Mouse (Mus musculus) adrenal gland, adult (tissue): Measurements from ENCODE around the gene Aven.

Source experiments
- DNase-seq, 2 experiments: peaks; one replicate each; pipeline ENCODE4 v3.0.0; 2022 to 2023; ENCODE audit warnings: low spot score in 1 of 2; ENCODE audit not compliant: inconsistent age in 2 of 2

The Aven gene

DNA sequence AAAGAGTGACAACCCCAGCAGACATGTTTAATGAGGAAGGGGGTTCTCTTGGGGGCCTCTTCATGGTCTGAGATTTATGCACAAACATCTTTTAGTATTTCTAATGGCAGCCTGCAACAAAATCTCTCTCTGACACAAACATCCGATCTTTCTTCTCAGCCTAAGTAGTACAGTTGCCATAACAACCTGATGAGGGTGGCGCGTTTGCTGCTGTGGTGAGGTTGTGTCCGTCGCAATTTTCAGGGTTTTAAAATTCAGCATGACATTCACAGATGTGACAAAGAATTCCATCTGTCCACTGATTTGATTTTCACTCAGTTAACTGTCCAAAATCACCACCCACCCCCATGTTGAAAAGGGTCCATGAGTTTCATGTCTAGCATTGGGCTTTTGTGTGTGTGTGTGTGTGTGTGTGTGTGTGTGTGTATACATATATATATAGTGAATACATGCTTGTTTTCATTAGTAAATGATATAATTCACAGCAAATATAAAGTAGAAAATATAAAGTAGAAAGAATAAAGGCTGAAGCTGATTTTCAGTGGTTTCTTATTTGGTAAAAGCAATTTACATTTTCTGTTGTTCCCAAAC, 49.0 kb downstream of the Aven start:
- DNase-seq = no peak

DNA sequence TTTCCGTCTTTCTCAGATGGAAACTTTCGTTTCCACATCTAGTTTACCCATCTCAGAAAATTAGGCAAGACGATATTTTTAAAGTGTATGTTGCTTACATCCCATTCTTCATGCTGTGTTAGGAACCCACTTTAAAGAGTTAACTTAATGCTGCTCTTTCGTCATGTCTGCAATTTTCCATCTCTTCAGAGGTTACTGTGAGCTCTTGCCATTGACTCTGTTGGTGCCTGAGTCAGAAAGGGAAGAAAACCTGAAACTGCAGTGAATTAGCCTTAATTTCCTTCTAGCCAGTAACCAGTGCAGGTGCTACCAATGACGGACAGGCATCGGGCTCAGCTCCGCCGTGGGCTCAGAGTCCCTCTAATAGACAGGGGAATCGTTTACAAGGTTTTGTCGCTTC, 63.8 kb downstream of the Aven start:
- no peak for DNase-seq

DNA sequence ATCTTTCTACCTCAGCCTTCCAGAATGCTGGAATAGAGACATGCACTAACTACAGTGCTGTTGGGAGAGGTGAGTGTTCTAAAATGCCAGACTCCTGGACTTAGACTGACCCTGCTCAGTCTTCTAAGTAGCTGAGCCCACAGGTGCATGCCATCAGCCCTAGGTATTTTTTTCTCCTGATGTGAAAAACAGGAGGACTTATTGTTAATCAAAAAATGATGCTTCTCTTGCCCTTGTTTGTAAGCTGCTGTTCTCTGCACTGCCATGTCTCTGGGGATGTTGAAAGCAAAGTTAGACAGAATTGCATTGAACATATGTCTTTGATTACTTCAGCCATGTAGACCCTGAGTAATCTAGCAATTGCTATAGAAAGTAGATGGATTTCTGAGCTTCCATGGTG, 64.7 kb downstream of the Aven start:
- DNase-seq = no peak

DNA sequence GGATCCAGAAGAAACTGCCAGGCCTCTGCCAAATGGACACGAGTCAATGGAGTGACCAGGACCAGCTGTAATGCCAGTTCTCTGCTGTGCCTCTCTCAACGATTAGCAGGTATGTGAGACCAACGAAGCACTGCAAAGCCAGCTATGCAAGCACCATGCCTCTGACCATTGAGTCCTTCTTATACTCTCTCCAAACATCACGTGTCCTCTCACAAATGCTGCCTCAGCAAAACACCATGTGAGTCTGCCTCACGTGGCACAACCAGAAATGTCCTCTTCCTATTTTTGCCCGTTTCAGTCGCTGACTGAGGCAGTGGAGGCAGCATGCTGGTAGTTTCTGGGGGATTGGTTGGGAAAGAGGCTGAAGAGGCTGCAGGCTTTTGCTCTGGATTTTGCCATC, 68.8 kb downstream of the Aven start:
- DNase-seq = no peak

DNA sequence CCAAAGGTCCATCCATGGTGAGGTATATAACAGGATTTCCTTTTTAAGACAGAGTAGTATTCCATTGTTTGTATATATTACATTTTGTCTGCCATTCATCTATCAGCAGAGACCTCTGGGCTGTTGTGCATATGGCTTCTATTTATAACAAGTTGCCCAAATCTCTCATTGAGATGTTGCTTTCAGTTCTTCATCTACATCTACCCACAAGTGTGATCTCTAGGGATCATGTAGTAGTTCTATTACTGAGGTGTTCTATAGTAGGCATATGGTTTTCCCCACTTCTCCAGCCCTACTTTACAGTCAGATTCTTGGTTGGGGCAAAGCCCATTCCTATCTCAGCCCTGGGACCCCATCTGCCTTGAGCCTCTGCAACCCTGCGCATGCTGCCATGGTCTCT, 72.3 kb downstream of the Aven start:
- no peak for DNase-seq

GRCm38 (mm10) chr2:112566290-112567085, 73.7 kb downstream of the Aven start:
- no peak for DNase-seq

- no peak for DNase-seq
These were observed 75.0 kb downstream of the Aven start for GRCm38 (mm10) chr2:112567786-112568185.

GRCm38 (mm10) chr2:112590985-112591384, 98.2 kb downstream of the Aven start:
- DNase-seq = peak in 1 of 2 experiments; percentile 65

DNA sequence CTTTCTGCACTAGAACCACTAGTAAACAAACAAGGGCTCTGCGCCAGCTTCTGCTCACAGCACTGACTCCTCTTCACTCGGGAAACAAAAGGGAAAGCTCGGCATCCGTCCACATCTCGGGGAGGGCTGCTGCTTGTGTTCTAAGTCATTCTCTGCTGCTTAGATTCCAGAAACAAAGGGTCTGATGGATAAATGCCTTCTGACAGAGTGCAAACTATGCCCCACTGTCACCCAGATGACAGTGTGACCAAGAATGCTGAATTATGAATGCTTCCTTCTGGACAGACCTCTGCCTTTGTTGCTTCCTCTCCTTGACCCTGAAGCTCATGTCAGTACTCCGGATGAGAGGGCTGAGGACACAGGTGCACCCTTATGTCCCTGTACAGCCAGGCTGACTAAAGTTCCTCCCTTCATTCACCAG, 98.7 kb downstream of the Aven start:
- peak; percentile 46 to 77 for DNase-seq

- DNase-seq = no peak
These were observed 100.6 kb downstream of the Aven start for GRCm38 (mm10) chr2:112593322-112593721.

- DNase-seq = no peak
These were observed 101.0 kb downstream of the Aven start for GRCm38 (mm10) chr2:112593781-112594180.

DNA sequence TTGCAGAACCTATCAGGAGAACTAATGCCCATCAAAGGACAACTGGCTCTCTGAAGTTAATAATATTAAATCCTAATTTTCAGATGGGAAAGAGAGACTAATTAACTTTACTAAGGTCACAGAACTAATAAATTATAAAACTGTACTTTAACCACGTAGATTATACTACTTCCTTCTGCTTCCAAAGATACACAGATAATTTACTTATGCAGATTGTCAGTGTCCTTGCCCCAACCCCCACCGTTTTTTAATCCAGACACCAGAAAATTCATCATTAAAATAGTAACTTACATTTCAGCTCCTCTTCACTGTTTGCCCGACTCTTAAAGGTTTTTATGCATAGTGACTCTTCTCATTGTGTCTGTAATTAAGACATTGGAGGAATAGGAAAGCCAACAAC, 103.0 kb downstream of the Aven start:
- DNase-seq = no peak

- peak in 1 of 2 experiments; percentile 20 for DNase-seq
These were observed 103.7 kb downstream of the Aven start for GRCm38 (mm10) chr2:112596415-112596814.

- DNase-seq = no peak
These were observed 104.3 kb downstream of the Aven start for GRCm38 (mm10) chr2:112597064-112597463.

GRCm38 (mm10) chr2:112600222-112600621, 107.5 kb downstream of the Aven start:
- no peak for DNase-seq

GRCm38 (mm10) chr2:112602487-112602886, 109.7 kb downstream of the Aven start:
- DNase-seq = no peak

- DNase-seq = no peak
These were observed 113.8 kb downstream of the Aven start for GRCm38 (mm10) chr2:112606536-112606935.

GRCm38 (mm10) chr2:112612628-112613027, 119.9 kb downstream of the Aven start:
- peak in 1 of 2 experiments; percentile 62 for DNase-seq

DNA sequence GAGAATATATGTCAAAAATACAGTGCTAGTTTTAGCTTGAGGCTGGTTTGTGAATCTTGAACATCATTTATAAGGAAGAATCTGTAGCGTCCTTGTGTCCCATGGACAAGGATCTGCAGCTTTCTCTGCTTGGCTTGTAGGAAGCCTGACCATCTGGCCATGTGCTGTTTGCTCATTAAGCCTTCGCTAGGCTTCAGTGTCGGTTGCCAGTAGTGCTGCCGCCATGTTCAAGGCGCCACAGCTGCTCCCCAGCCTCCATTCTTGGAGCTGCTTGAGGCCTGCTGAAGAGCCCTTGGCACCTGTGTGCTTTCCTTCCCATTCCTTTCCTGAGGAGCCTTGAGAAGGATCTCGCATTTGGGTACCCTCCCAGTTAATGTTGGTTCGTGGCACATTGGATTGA, 121.6 kb downstream of the Aven start:
- DNase-seq = no peak

- DNase-seq = no peak
These were observed 124.4 kb downstream of the Aven start for GRCm38 (mm10) chr2:112617206-112617605.

GRCm38 (mm10) chr2:112625156-112625555, 132.4 kb downstream of the Aven start:
- DNase-seq = no peak

GRCm38 (mm10) chr2:112630669-112631068, 137.9 kb downstream of the Aven start:
- DNase-seq = no peak

GRCm38 (mm10) chr2:112632536-112632935, 139.8 kb downstream of the Aven start:
- DNase-seq = no peak
